In the genomic region with DNA sequence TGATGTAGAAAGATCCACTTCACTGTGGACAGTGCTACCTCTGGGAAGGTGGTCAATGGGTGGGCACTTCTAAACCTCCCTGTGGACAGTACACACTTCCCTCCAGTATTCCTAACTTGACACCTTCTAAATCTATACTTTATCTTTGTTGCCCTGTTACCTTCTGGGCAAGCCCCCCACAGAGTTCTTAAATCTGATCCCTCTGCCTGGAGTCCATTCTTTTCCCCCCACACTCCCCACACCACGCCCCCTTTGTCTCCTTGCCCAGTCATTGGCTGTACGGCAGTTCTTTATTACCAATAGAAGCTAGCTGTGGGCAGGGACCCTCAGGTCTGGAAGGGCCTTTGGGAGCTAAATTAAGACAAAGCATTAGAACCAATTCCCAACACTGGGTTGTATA, we compare ENCODE assay signal across 36 mouse cellular contexts. TPM values are rescaled to one million over a fixed set of nuclear protein-coding genes. Genes with fewer than 3 reads are reported as not detected.
"Had no signal": no experiment of that assay in that cellular context is flagged by ENCODE, and none has a peak within 500 bp of the region (broad histone marks: within the 10 kb centered on the region; RNA-seq: fewer than 3 reads in every experiment).

No protein-coding gene starts in this region.

- H3K4me2 ChIP-seq: limb, embryonic 12.5 days; limb, embryonic 13.5 days; limb, embryonic 15.5 days; liver, embryonic 11.5 days; liver, embryonic 12.5 days; liver, embryonic 13.5 days; liver, embryonic 15.5 days; lung, embryonic 14.5 days; lung, embryonic 15.5 days; midbrain, embryonic 11.5 days; midbrain, embryonic 12.5 days; midbrain, embryonic 13.5 days; midbrain, embryonic 15.5 days; neural tube, embryonic 12.5 days had no signal

- H3K4me3 ChIP-seq: limb, embryonic 10.5 days; limb, embryonic 12.5 days; limb, embryonic 13.5 days; limb, embryonic 15.5 days; liver, embryonic 12.5 days; liver, embryonic 13.5 days; liver, embryonic 15.5 days; lung, embryonic 15.5 days; megakaryocyte, embryonic 14.5 days; midbrain, embryonic 10.5 days; midbrain, embryonic 12.5 days; midbrain, embryonic 13.5 days; midbrain, embryonic 15.5 days; myocyte; neural tube, embryonic 12.5 days had no signal

- DNase-seq: left cerebral cortex, postnatal 4 days; liver; liver, embryonic 13.5 days; liver, postnatal 0 days; lung, adult 18-20 months; lung, adult 2 months; lung, embryonic 14.5 days; lung, postnatal 10 days; lung, postnatal 14 days; lung, postnatal 36 days; lung, postnatal 4 days; midbrain, embryonic 14.5 days had no signal

- H3K9me3 ChIP-seq: limb, embryonic 10.5 days; limb, embryonic 12.5 days; limb, embryonic 13.5 days; limb, embryonic 15.5 days; liver, embryonic 12.5 days; liver, embryonic 13.5 days; liver, embryonic 15.5 days; lung, embryonic 15.5 days; midbrain, embryonic 10.5 days; midbrain, embryonic 12.5 days; midbrain, embryonic 13.5 days; midbrain, embryonic 15.5 days; neural tube, embryonic 12.5 days had no signal

- H3K27me3 ChIP-seq: limb, embryonic 12.5 days; limb, embryonic 13.5 days; limb, embryonic 15.5 days; liver, embryonic 12.5 days; liver, embryonic 13.5 days; liver, embryonic 15.5 days; lung, embryonic 15.5 days; midbrain, embryonic 12.5 days; midbrain, embryonic 13.5 days; midbrain, embryonic 15.5 days; neural tube, embryonic 12.5 days had no signal

- H3K27ac ChIP-seq: limb, embryonic 10.5 days; limb, embryonic 12.5 days; limb, embryonic 13.5 days; limb, embryonic 15.5 days; liver, embryonic 12.5 days; liver, embryonic 13.5 days; liver, embryonic 14.5 days; liver, embryonic 15.5 days; macrophage; midbrain, embryonic 10.5 days; midbrain, embryonic 12.5 days; midbrain, embryonic 13.5 days; midbrain, embryonic 15.5 days; neural tube, embryonic 12.5 days had no signal

- H3K36me3 ChIP-seq: limb, embryonic 10.5 days; limb, embryonic 12.5 days; limb, embryonic 13.5 days; limb, embryonic 15.5 days; liver, embryonic 12.5 days; liver, embryonic 13.5 days; liver, embryonic 15.5 days; lung, embryonic 15.5 days; midbrain, embryonic 10.5 days; midbrain, embryonic 12.5 days; midbrain, embryonic 13.5 days; midbrain, embryonic 15.5 days; neural tube, embryonic 12.5 days had no signal

- H3K9ac ChIP-seq: limb, embryonic 12.5 days; limb, embryonic 13.5 days; limb, embryonic 15.5 days; liver, embryonic 12.5 days; liver, embryonic 13.5 days; liver, embryonic 14.5 days; liver, embryonic 15.5 days; liver, postnatal 0 days; lung, embryonic 14.5 days; lung, embryonic 15.5 days; midbrain, embryonic 12.5 days; midbrain, embryonic 13.5 days; midbrain, embryonic 15.5 days; neural tube, embryonic 12.5 days had no signal

- H3K4me1 ChIP-seq: limb, embryonic 10.5 days; limb, embryonic 12.5 days; limb, embryonic 13.5 days; limb, embryonic 15.5 days; liver, embryonic 12.5 days; liver, embryonic 13.5 days; liver, embryonic 15.5 days; lung, embryonic 15.5 days; megakaryocyte, embryonic 14.5 days; midbrain, embryonic 15.5 days; neural tube, embryonic 12.5 days had no signal

- ATAC-seq: liver, embryonic 12.5 days; liver, postnatal 0 days; lung, postnatal 0 days; midbrain, embryonic 13.5 days; midbrain, embryonic 15.5 days; midbrain, embryonic 16.5 days had no signal

RNA-seq across cellular contexts. Expression of a gene that starts 8.5 kb away (rescaled TPM):
- total RNA-seq: megakaryocyte progenitor cell, adult 5-6 weeks; megakaryocyte-erythroid progenitor cell, adult 5-6 weeks; monocyte, adult 5-6 weeks had no signal
- polyA plus RNA-seq: limb, embryonic 10.5 days; liver, adult 2 months; liver, embryonic 11.5 days; liver, embryonic 12.5 days; liver, embryonic 13.5 days; lung, embryonic 14.5 days; macrophage; midbrain, embryonic 10.5 days had no signal
